Mouse (Mus musculus) MEL (cell line): ENCODE results near the gene Gm10135. TPM values are rescaled to one million over a fixed set of nuclear protein-coding genes. Genes with fewer than 3 reads are reported as not detected.
A peak's percentile ranks its signal among the peaks of the same experiment; 100 is the strongest.
"Not testable (repeated sequence)": the region's sequence is repeated elsewhere in the genome, so short reads cannot be mapped to it uniquely, and the experiment has no call there.

Experiments used
- DNase-seq: peaks from one replicate; pipeline ENCODE4 v3.0.0; 2011; ENCODE audit warnings: low read depth, low spot score
- H3K27ac ChIP-seq: 2 replicates; pipeline ENCODE4 v1.5.1; 2012; ENCODE audit warnings: low read depth, mild to moderate bottlenecking, control low read depth, low read length, moderate library complexity; ENCODE audit not compliant: control insufficient read depth
- H3K27me3 ChIP-seq, 2 experiments: fragments of 150-350 bp in 1 of 2; sonication (generic) in 1 of 2; 2 replicates each; pipeline ENCODE4 v1.6.1; 2012; ENCODE audit warnings: low read length in 2 of 2, mild to moderate bottlenecking in 2 of 2, improper control_type of control experiment in 1 of 2, moderate library complexity in 1 of 2; ENCODE audit not compliant: insufficient read depth in 2 of 2, control insufficient read depth in 1 of 2
- H3K36me3 ChIP-seq, 2 experiments: 2 replicates each; pipeline ENCODE4 v1.6.1; 2012 to 2014; ENCODE audit warnings: low read length in 2 of 2, improper control_type of control experiment in 1 of 2, inconsistent platforms in 1 of 2, mild to moderate bottlenecking in 1 of 2; ENCODE audit not compliant: insufficient read depth in 2 of 2, control insufficient read depth in 1 of 2
- H3K4me1 ChIP-seq, 2 experiments: fragments of 150-350 bp in 1 of 2; sonication (generic) in 1 of 2; 2 replicates each; pipeline ENCODE4 v1.6.1; 2012; ENCODE audit warnings: low read length in 2 of 2, improper control_type of control experiment in 1 of 2, mild to moderate bottlenecking in 1 of 2; ENCODE audit not compliant: insufficient read depth in 2 of 2, control insufficient read depth in 1 of 2
- H3K4me3 ChIP-seq, 2 experiments: fragments of 150-350 bp in 1 of 2; sonication (generic) in 1 of 2; 2 replicates each; pipeline ENCODE4 v1.5.1; 2012; ENCODE audit warnings: low read depth in 2 of 2, low read length in 2 of 2, mild to moderate bottlenecking in 2 of 2, moderate library complexity in 2 of 2, control low read depth in 1 of 2, improper control_type of control experiment in 1 of 2; ENCODE audit not compliant: control insufficient read depth in 1 of 2, insufficient read depth in 1 of 2
- H3K79me2 ChIP-seq: 2 replicates; pipeline ENCODE4 v1.6.1; 2012; ENCODE audit warnings: mild to moderate bottlenecking, low read length, moderate library complexity; ENCODE audit not compliant: control insufficient read depth, poor library complexity, insufficient read depth
- H3K9ac ChIP-seq: 2 replicates; pipeline ENCODE4 v1.6.1; 2012; ENCODE audit warnings: low read depth, mild to moderate bottlenecking, control low read depth, low read length, moderate library complexity; ENCODE audit not compliant: control insufficient read depth, poor library complexity, severe bottlenecking
- H3K9me3 ChIP-seq: fragments of 150-350 bp; sonication (generic); replicated peaks from 2 replicates; pipeline ENCODE4 v1.6.1; 2012; ENCODE audit warnings: mild to moderate bottlenecking, low read length, improper control_type of control experiment, moderate library complexity; ENCODE audit not compliant: insufficient read depth
- CHD1 ChIP-seq: IDR thresholded peaks from 2 replicates; pipeline ENCODE4 v1.6.1; 2012; ENCODE audit warnings: low read depth, mild to moderate bottlenecking, inconsistent platforms, low read length, improper control_type of control experiment
- CHD2 ChIP-seq: IDR thresholded peaks from 2 replicates; pipeline ENCODE4 v1.6.1; 2011; ENCODE audit warnings: low read length, improper control_type of control experiment
- CTCF ChIP-seq, 3 experiments: IDR thresholded peaks in 2 of 3; conservative IDR thresholded peaks in 1 of 3; 2 replicates each; pipeline ENCODE4 v1.5.1; 2011 to 2012; ENCODE audit warnings: low read length in 3 of 3, low read depth in 2 of 3, mild to moderate bottlenecking in 2 of 3, improper control_type of control experiment in 1 of 3, inconsistent platforms in 1 of 3, mixed read lengths in 1 of 3, moderate library complexity in 1 of 3; ENCODE audit not compliant: control insufficient read depth in 1 of 3, insufficient read depth in 1 of 3, poor library complexity in 1 of 3, severe bottlenecking in 1 of 3
- ELF1 ChIP-seq: IDR thresholded peaks from 2 replicates; pipeline ENCODE4 v1.6.1; 2014; ENCODE audit warnings: low read depth, mild to moderate bottlenecking, inconsistent platforms, low read length, improper control_type of control experiment, moderate library complexity
- GABPA ChIP-seq: IDR thresholded peaks from 2 replicates; pipeline ENCODE4 v1.6.1; 2012; ENCODE audit warnings: low read depth, mild to moderate bottlenecking, inconsistent platforms, low read length, improper control_type of control experiment, moderate library complexity
- HCFC1 ChIP-seq: IDR thresholded peaks from 2 replicates; pipeline ENCODE4 v1.6.1; 2012; ENCODE audit warnings: low read depth, mild to moderate bottlenecking, inconsistent platforms, low read length, improper control_type of control experiment, moderate library complexity
- MXI1 ChIP-seq: IDR thresholded peaks from 2 replicates; pipeline ENCODE4 v1.6.1; 2011; ENCODE audit warnings: mild to moderate bottlenecking, low read depth, low read length, improper control_type of control experiment
- MYB ChIP-seq: IDR thresholded peaks from 2 replicates; pipeline ENCODE4 v1.6.1; 2011; ENCODE audit warnings: mild to moderate bottlenecking, low read depth, low read length, improper control_type of control experiment
- MYC ChIP-seq: IDR thresholded peaks from 2 replicates; pipeline ENCODE4 v1.6.1; 2011; ENCODE audit warnings: low read depth, mild to moderate bottlenecking, low read length, improper control_type of control experiment, moderate library complexity
- NRF1 ChIP-seq: IDR thresholded peaks from 2 replicates; pipeline ENCODE4 v1.6.1; 2014; ENCODE audit warnings: low read depth, mild to moderate bottlenecking, inconsistent platforms, low read length, improper control_type of control experiment, moderate library complexity; ENCODE audit not compliant: poor library complexity, insufficient read depth, severe bottlenecking
- POLR2A ChIP-seq, 2 experiments: IDR thresholded peaks; 2 replicates each; pipeline ENCODE4 v1.6.1; 2011 to 2012; ENCODE audit warnings: low read length in 2 of 2, mild to moderate bottlenecking in 2 of 2, control low read depth in 1 of 2, improper control_type of control experiment in 1 of 2, low read depth in 1 of 2, moderate library complexity in 1 of 2; ENCODE audit not compliant: control insufficient read depth in 1 of 2, insufficient read depth in 1 of 2, poor library complexity in 1 of 2
- POLR2AphosphoS2 ChIP-seq: IDR thresholded peaks from 2 replicates; pipeline ENCODE4 v1.6.1; 2011; ENCODE audit warnings: low read length, improper control_type of control experiment
- RAD21 ChIP-seq: IDR thresholded peaks from 2 replicates; pipeline ENCODE4 v1.6.1; 2011; ENCODE audit warnings: mild to moderate bottlenecking, low read depth, low read length, improper control_type of control experiment
- SMC3 ChIP-seq: IDR thresholded peaks from 2 replicates; pipeline ENCODE4 v1.6.1; 2011; ENCODE audit warnings: low read depth, low read length, improper control_type of control experiment
- UBTF ChIP-seq: IDR thresholded peaks from 2 replicates; pipeline ENCODE4 v1.6.1; 2012; ENCODE audit warnings: low read depth, mild to moderate bottlenecking, inconsistent platforms, low read length, improper control_type of control experiment, moderate library complexity, borderline replicate concordance; ENCODE audit not compliant: insufficient read depth
- USF1 ChIP-seq: IDR thresholded peaks from 2 replicates; pipeline ENCODE4 v1.6.1; 2014; ENCODE audit warnings: low read depth, mild to moderate bottlenecking, inconsistent platforms, low read length, improper control_type of control experiment, moderate library complexity
- USF2 ChIP-seq, 2 experiments: IDR thresholded peaks; 2 replicates each; pipeline ENCODE4 v1.6.1; 2011 to 2012; ENCODE audit warnings: improper control_type of control experiment in 2 of 2, low read length in 2 of 2, borderline replicate concordance in 1 of 2, inconsistent platforms in 1 of 2, low read depth in 1 of 2, mild to moderate bottlenecking in 1 of 2; ENCODE audit not compliant: insufficient read depth in 1 of 2
- ZC3H11A ChIP-seq: IDR thresholded peaks from 2 replicates; pipeline ENCODE4 v1.6.1; 2012; ENCODE audit warnings: low read depth, mild to moderate bottlenecking, inconsistent platforms, low read length, improper control_type of control experiment
- polyA plus RNA-seq, 2 experiments: library from polyadenylated mRNA; stranded (reverse) in 1 of 2; unstranded in 1 of 2; fragments of >175 nt in 1 of 2; fragments of >200 nt in 1 of 2; gene quantifications; 2 replicates each; pipeline versions ENCODE4 v1.2.1 to v1.2.4; 2012; ENCODE audit warnings: low replicate concordance in 2 of 2, low read depth in 1 of 2; ENCODE audit not compliant: insufficient read length in 2 of 2, insufficient read depth in 1 of 2, missing spikeins in 1 of 2
- total RNA-seq: library from RNA; depleted of rRNA; stranded (reverse); fragments of 300-350 nt; gene quantifications from 2 replicates; pipeline ENCODE4 v1.2.3, GENCODE M21; 2012

Gm10135 gene
- total and polyA plus RNA-seq, 3 experiments, result 1.5 to 6.0 TPM; not detected in 1

DNA sequence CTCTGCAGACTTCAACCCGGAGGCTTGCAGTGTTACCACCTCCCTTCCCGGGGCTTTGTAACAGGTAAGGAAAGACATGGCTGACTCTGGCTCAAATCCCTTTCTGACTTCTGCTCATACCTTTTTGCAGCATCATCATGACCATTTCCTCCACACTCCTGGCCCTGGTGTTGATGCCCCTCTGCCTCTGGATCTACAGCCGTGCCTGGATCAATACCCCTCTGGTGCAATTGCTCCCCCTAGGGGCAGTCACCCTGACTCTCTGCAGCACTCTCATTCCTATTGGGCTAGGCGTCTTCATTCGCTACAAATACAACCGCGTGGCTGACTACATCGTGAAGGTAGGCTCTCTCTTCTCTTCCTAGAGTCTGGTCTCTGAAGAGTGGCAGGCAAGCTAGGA is 33.7 kb upstream of the Gm10135 start:
- not testable (repeated sequence) for DNase-seq, H3K4me3 ChIP-seq, H3K36me3 ChIP-seq, H3K79me2 ChIP-seq, H3K4me1 ChIP-seq, H3K27me3 ChIP-seq, H3K9me3 ChIP-seq, H3K9ac ChIP-seq, H3K27ac ChIP-seq
- TF ChIP-seq CTCF (IDR thresholded peaks at IDR 0.05 in 2 of 3, conservative IDR thresholded peaks at IDR 0.05 in 1 of 3; ENCODE audit: control insufficient read depth in 1 of 3, insufficient read depth in 1 of 3, low read depth in 2 of 3, low read length in 3 of 3, poor library complexity in 1 of 3, severe bottlenecking in 1 of 3) (peak; percentile 38 to 53 (median 44)), RAD21 (peak; percentile 41), ZC3H11A (peak; percentile 1; the same call in 1 of the 2 replicates), SMC3 (peak; percentile 45)

DNA sequence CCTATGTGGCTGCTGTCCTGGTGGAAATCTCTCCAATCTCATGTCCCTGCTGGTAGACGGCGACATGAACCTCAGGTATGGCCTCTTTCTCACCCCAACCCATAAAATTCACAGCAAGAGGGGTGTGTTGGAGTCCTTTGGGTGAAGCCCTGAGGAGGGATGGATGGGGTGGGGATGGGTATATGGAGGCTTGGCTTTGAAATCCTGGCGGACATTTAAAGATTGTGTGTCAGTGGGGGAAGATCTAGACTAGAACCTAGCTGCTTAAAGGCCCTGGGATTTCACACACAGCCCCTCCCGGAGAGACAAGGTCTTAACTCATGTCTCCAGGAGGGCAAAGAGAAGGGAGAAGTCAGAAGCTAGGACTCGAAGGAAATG is 33.1 kb upstream of the Gm10135 start:
- Histone ChIP-seq H3K4me3 (no peak overlapping the region), H3K36me3 (no peaks in the 10 kb centered on the region), H3K79me2 (no peaks in the 10 kb centered on the region), H3K27me3 (no peaks in the 10 kb centered on the region)
- TF ChIP-seq CHD1, result no peak
- no peak for TF ChIP-seq USF1
- no peak for TF ChIP-seq POLR2A (IDR thresholded peaks at IDR 0.05; ENCODE audit: control insufficient read depth in 1 of 2, insufficient read depth in 1 of 2, low read depth in 1 of 2, low read length in 2 of 2, poor library complexity in 1 of 2)
- no peak for TF ChIP-seq MYB
- TF ChIP-seq NRF1, result no peak
- TF ChIP-seq USF2 (IDR thresholded peaks at IDR 0.05; ENCODE audit: borderline replicate concordance in 1 of 2, insufficient read depth in 1 of 2, low read depth in 1 of 2, low read length in 2 of 2), result no peak
- no peak for TF ChIP-seq GABPA
- TF ChIP-seq MYC, result no peak
- TF ChIP-seq CHD2, result no peak
- no peak for TF ChIP-seq POLR2AphosphoS2
- TF ChIP-seq ELF1, result no peak
- TF ChIP-seq MXI1, result no peak
- TF ChIP-seq HCFC1, result no peak
- no peak for TF ChIP-seq UBTF
- TF ChIP-seq, all 39 proteins: peak for 0
- DNase-seq, result no peak
- no peak overlapping the region for H3K9ac ChIP-seq
- no peaks in the 10 kb centered on the region for H3K4me1 ChIP-seq
- no peak overlapping the region for H3K27ac ChIP-seq
- no peaks in the 10 kb centered on the region for H3K9me3 ChIP-seq
